Mouse (Mus musculus): ENCODE results near the gene Snapc4. TPM values are rescaled to one million over a fixed set of nuclear protein-coding genes. Genes with fewer than 3 reads are reported as not detected.

Gene Snapc4
- total RNA-seq, 2 experiments from 2014 or later: 58.8 to 64.6 TPM

DNA sequence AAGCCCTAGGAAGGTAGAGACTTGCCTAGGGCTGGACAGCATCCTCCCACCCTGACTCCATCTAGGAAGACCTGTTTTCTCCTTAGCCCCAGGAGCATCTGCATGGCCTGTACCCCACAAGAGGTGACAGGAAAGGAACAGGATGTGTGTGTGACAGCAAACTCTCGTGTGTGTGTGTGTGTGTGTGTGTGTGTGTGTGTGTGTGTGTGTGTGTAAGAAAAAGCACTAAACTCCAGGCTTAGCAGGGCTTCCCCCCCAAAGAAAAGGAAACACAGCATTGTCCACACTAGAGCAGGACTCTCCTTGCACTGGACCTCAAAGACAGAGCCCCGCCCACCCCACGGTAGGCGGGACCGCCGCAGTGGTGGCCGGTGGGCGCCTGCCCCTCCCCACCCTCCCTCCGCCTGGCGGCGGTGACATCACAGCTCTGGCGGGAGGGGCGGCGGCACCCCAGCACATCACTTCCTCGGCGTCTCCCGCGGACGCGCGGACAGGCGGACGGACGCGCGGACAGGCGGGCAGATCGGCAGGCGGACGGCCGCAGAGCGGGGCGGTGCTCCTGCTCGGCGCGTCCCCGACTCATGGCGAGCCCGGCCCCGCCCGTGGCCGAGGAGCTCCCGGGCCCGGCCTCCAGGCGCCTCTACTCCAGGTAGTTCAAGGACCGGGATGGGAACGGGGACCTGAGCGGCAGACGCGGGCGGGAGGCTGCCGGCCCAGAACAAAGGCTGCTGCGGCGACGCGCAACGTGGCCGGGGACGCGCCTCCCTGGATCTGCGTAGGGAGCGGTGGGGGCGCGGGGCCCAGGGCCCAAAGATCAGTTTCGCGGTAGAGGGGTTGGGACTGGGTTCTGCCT is 65.2 kb downstream of the Snapc4 start, which contains the start of gene Gpsm1:
Gene Gpsm1 (plus strand): TSS at position 444 of the 853 bp plus-strand sequence.
- peak in 1 of 2 experiments; percentile 69 for DNase-seq (ENCODE audit: low spot score in 2 of 2)

- no peak for DNase-seq (ENCODE audit: low spot score in 2 of 2)
Observed at GRCm38 (mm10) chr2:26314281-26315071, 66.0 kb downstream of the Snapc4 start.

DNA sequence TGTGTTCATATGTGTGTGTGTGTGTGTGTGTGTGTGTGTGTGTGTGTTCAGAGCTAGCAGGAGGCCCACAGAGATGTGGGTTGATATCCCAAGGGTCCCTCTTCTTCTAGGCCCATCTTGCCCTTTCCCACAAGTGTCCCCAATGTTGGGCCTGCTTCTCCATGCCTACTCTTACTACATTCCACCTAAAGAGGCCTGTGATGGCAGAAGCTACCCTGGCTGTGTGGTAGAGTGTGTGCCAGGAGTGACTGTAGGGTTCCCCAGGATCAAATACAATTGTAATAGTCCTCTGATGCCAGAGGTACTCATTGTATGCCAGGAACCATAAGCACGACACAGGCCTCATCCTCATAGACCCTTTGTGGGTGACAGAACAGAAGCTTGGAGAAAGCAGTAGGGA is 67.1 kb downstream of the Snapc4 start:
- no peak for DNase-seq (ENCODE audit: low spot score in 2 of 2)

GRCm38 (mm10) chr2:26312812-26313211 is 67.6 kb downstream of the Snapc4 start:
- DNase-seq (ENCODE audit: low spot score in 2 of 2): no peak

Other genes starting within 250 kb of the Snapc4 start
- gene Lhx3, start 172.4 kb downstream of the Snapc4 start, total RNA-seq (2021): under 1 TPM in 1 of 2 experiments, not detected in 1; 0.15 TPM
- gene Qsox2, start 143.1 kb downstream of the Snapc4 start, total RNA-seq (2021): 10 to 100 TPM; 24.2 to 25.5 TPM
- under 1 TPM; 0.63 to 0.82 TPM for gene Ccdc187, start 86.1 kb downstream of the Snapc4 start, total RNA-seq (2021)
- 10 to 100 TPM; 37.4 to 38.4 TPM for gene Gpsm1, start 65.1 kb downstream of the Snapc4 start, total RNA-seq (2021)
- 10 to 100 TPM; 26.0 to 28.4 TPM for gene Dnlz, start 28.5 kb downstream of the Snapc4 start, total RNA-seq (2021)
- 1 to 10 TPM; 1.5 to 3.5 TPM for gene Card9, start 19.7 kb downstream of the Snapc4 start, total RNA-seq (2021)
- gene Entr1, start 8.7 kb upstream of the Snapc4 start, total RNA-seq (2021): 100 to 1,000 TPM; 140 to 141 TPM
- 10 to 100 TPM; 83.4 to 91.8 TPM for gene Pmpca, start 8.7 kb upstream of the Snapc4 start, total RNA-seq (2021)
- 10 to 100 TPM; 23.3 to 24.5 TPM for gene Inpp5e, start 28.6 kb upstream of the Snapc4 start, total RNA-seq (2021)
- gene Sec16a, start 64.6 kb upstream of the Snapc4 start, total RNA-seq (2021): 10 to 100 TPM; 50.3 to 50.4 TPM
- gene Notch1, start 136.0 kb upstream of the Snapc4 start, total RNA-seq (2021): 10 to 100 TPM; 26.4 to 26.9 TPM
- gene Egfl7, start 199.4 kb upstream of the Snapc4 start, total RNA-seq (2021): 10 to 100 TPM; 53.5 to 59.7 TPM
- gene Gm20532, start 206.0 kb upstream of the Snapc4 start, total RNA-seq (2021): not detected
- gene Agpat2, start 223.8 kb upstream of the Snapc4 start, total RNA-seq (2021): 1 to 10 TPM; 2.1 to 2.5 TPM
- gene Fam69b, start 247.8 kb upstream of the Snapc4 start, total RNA-seq (2021): 10 to 100 TPM; 67.9 to 72.8 TPM

All from layer of hippocampus, adult 18-20 months (tissue).